Mouse (Mus musculus): ENCODE data around the gene Eif4ebp2. TPM values are rescaled to one million over a fixed set of nuclear protein-coding genes. Genes with fewer than 3 reads are reported as not detected.
A peak's percentile ranks its signal among the peaks of the same experiment; 100 is the strongest.

Gene Eif4ebp2
- polyA plus RNA-seq, 1 experiment from 2014 or later = 66.4 TPM

- no peak overlapping the region for H3K4me3 ChIP-seq
- 53% methylated on average over 2 of the region's 2 CpGs for WGBS
- H3K36me3 ChIP-seq = peaks cover 26% of the 10 kb centered on the region
- no peak overlapping the region for H3K4me2 ChIP-seq
- no peaks in the 10 kb centered on the region for H3K9me3 ChIP-seq
- H3K27ac ChIP-seq = 0 out of 2 replicates have a peak overlapping the region, but pooled peaks have one; percentile 2
- no peak overlapping the region for H3K9ac ChIP-seq
- peaks cover 5% of the 10 kb centered on the region for H3K27me3 ChIP-seq
- ATAC-seq (ENCODE audit: low FRiP score) = no peak
- peaks cover 18% of the 10 kb centered on the region for H3K4me1 ChIP-seq (replicated peaks)
Observed at GRCm38 (mm10) chr10:61426251-61426757, 26.2 kb downstream of the Eif4ebp2 start.

GRCm38 (mm10) chr10:61425047-61425446, 27.4 kb downstream of the Eif4ebp2 start:
- Histone ChIP-seq H3K27me3 (peaks cover 17% of the 10 kb centered on the region), H3K9ac (no peak overlapping the region), H3K36me3 (peaks cover 14% of the 10 kb centered on the region), H3K4me2 (no peak overlapping the region), H3K4me3 (no peak overlapping the region), H3K4me1 (replicated peaks) (peaks cover 18% of the 10 kb centered on the region), H3K9me3 (no peaks in the 10 kb centered on the region), H3K27ac (no peak overlapping the region)
- ATAC-seq (ENCODE audit: low FRiP score) = no peak
- 74% methylated on average over 2 of the region's 2 CpGs for WGBS

GRCm38 (mm10) chr10:61424500-61424899, 28.0 kb downstream of the Eif4ebp2 start:
- peak; percentile 29; the same call in 1 of the 2 replicates for ATAC-seq (ENCODE audit: low FRiP score)
- Histone ChIP-seq H3K36me3 (peaks cover 8% of the 10 kb centered on the region), H3K4me2 (peak overlapping the region; percentile 25; the same call in 1 of the 2 replicates), H3K9ac (peak overlapping the region; percentile 39; the same call in 1 of the 2 replicates), H3K27me3 (peaks cover 23% of the 10 kb centered on the region), H3K9me3 (no peaks in the 10 kb centered on the region), H3K4me1 (replicated peaks) (peaks cover 18% of the 10 kb centered on the region), H3K27ac (peak overlapping the region; percentile 64; the same call in 1 of the 2 replicates), H3K4me3 (no peak overlapping the region)
- WGBS = 28% methylated on average over 7 of the region's 7 CpGs

DNA sequence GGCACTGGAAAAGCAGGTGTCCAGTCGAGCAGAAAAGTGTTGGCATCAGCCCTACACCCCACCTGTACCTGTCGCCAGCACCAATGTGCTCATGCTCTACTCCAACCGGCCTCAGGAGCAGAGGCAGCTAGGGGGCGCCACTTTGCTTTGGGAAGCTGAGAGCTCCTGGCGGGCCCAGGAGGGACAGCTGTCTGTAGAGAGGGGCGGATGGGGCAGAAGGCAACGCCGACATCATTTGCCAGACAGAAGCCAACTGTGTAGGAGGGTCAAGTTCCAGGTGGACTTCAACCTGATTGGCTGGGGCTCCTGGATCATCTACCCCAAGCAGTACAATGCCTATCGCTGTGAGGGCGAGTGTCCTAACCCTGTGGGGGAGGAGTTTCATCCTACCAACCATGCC, 29.2 kb downstream of the Eif4ebp2 start:
- ATAC-seq (ENCODE audit: low FRiP score) = no peak
- WGBS = 70% methylated on average over 10 of the region's 10 CpGs
- Histone ChIP-seq H3K4me1 (replicated peaks) (peaks cover 20% of the 10 kb centered on the region), H3K9ac (no peak overlapping the region), H3K9me3 (no peaks in the 10 kb centered on the region), H3K36me3 (0 out of 2 replicates have a peak, but pooled peaks cover 6% of the 10 kb centered on the region), H3K4me3 (no peak overlapping the region), H3K4me2 (no peak overlapping the region), H3K27ac (no peak overlapping the region), H3K27me3 (peaks cover 35% of the 10 kb centered on the region)

GRCm38 (mm10) chr10:61422861-61423260, 29.6 kb downstream of the Eif4ebp2 start:
- Histone ChIP-seq H3K4me2 (no peak overlapping the region), H3K27ac (no peak overlapping the region), H3K9ac (no peak overlapping the region), H3K4me1 (replicated peaks) (peaks cover 24% of the 10 kb centered on the region), H3K36me3 (0 out of 2 replicates have a peak, but pooled peaks cover 4% of the 10 kb centered on the region), H3K4me3 (no peak overlapping the region), H3K9me3 (no peaks in the 10 kb centered on the region), H3K27me3 (peaks cover 39% of the 10 kb centered on the region)
- no peak for ATAC-seq (ENCODE audit: low FRiP score)
- 84% methylated on average over 12 of the region's 12 CpGs for WGBS

DNA sequence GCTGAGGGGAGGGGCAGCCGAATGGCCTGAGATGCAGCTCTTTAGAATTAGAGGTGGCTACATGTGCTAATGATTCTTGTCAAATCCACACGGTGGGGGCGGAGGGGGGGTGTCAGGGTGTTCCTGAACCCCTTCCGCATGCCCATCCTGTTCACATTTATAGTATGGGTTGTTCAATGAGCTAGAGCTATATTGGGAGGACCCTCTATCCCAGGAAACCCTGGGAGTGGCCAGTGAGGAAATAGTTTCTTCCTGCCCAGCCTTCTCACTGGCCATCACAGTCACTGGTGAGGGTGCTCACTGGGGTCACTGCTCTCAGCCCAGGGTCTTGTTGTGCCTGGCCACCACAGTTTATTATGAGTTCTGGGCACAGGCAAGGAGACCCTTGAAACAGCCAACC, 32.5 kb downstream of the Eif4ebp2 start:
- no peak overlapping the region for H3K4me2 ChIP-seq
- no peak overlapping the region for H3K4me3 ChIP-seq
- no peaks in the 10 kb centered on the region for H3K36me3 ChIP-seq
- no peak overlapping the region for H3K9ac ChIP-seq
- H3K27ac ChIP-seq = no peak overlapping the region
- H3K4me1 ChIP-seq (replicated peaks) = peaks cover 24% of the 10 kb centered on the region
- 68% methylated on average over 4 of the region's 4 CpGs for WGBS
- H3K27me3 ChIP-seq = peaks cover 68% of the 10 kb centered on the region
- H3K9me3 ChIP-seq = no peaks in the 10 kb centered on the region
- ATAC-seq (ENCODE audit: low FRiP score) = no peak

DNA sequence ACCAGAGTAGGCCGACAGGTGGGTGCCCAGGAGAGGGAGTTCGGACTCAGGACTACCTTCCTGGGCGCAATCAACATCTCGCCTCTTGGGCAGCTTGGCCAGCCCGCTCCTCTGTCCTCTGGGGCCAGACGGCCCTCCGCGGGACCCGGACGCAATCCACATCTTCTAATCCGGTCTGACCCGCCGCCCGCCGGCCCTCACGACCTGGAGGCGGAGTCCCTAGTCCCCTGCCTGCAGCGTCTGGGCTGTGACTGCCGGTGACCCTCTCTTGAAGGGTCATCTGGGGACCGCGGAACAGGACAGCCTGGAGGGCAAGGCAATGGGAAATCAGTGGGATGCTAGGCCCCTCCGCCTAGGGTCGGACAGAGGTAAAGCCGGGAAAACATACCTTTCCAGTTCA, 33.3 kb downstream of the Eif4ebp2 start:
- Histone ChIP-seq H3K36me3 (no peaks in the 10 kb centered on the region), H3K4me1 (replicated peaks) (peaks cover 15% of the 10 kb centered on the region), H3K4me3 (0 out of 2 replicates have a peak overlapping the region, but pooled peaks have one; percentile 7), H3K27ac (no peak overlapping the region), H3K9me3 (no peaks in the 10 kb centered on the region), H3K9ac (no peak overlapping the region), H3K4me2 (no peak overlapping the region), H3K27me3 (peaks cover 72% of the 10 kb centered on the region)
- WGBS = 4% methylated on average over 24 of the region's 24 CpGs
- no peak for ATAC-seq (ENCODE audit: low FRiP score)

- peak overlapping the region; percentile 69 for H3K9ac ChIP-seq
- H3K4me2 ChIP-seq = peak overlapping the region; percentile 79
- H3K27ac ChIP-seq = no peak overlapping the region
- peaks cover 72% of the 10 kb centered on the region for H3K27me3 ChIP-seq
- H3K4me1 ChIP-seq (replicated peaks) = peaks cover 15% of the 10 kb centered on the region
- peak overlapping the region; percentile 45 for H3K4me3 ChIP-seq
- peak; percentile 45; the same call in 1 of the 2 replicates for ATAC-seq (ENCODE audit: low FRiP score)
- WGBS = 2% methylated on average over 50 of the region's 50 CpGs
- no peaks in the 10 kb centered on the region for H3K9me3 ChIP-seq
- H3K36me3 ChIP-seq = no peaks in the 10 kb centered on the region
Observed at GRCm38 (mm10) chr10:61418131-61418900, 34.1 kb downstream of the Eif4ebp2 start.

- Histone ChIP-seq H3K27ac (no peak within 1 kb of the TSS), H3K9me3 (no peaks in the 10 kb centered on the region), H3K4me3 (peak within 1 kb of the TSS; percentile 45), H3K4me1 (replicated peaks) (peaks cover 15% of the 10 kb centered on the region), H3K36me3 (no peaks in the 10 kb centered on the region), H3K27me3 (peaks cover 69% of the 10 kb centered on the region), H3K4me2 (peak within 1 kb of the TSS; percentile 79), H3K9ac (peak within 1 kb of the TSS; percentile 69)
- peak; percentile 37; the same call in 1 of the 2 replicates for ATAC-seq (ENCODE audit: low FRiP score)
- 24% methylated on average over 10 of the region's 10 CpGs for WGBS
Observed at GRCm38 (mm10) chr10:61417672-61418071, 34.8 kb downstream of the Eif4ebp2 start, which contains the start of gene Nodal. Gene Nodal, plus strand, starts transcription at chr10:61417972.

GRCm38 (mm10) chr10:61417046-61417445, 35.4 kb downstream of the Eif4ebp2 start:
- WGBS = 29% methylated on average over 2 of the region's 2 CpGs
- ATAC-seq (ENCODE audit: low FRiP score) = no peak

GRCm38 (mm10) chr10:61416561-61416960, 35.9 kb downstream of the Eif4ebp2 start:
- no peak for ATAC-seq (ENCODE audit: low FRiP score)
- peaks cover 15% of the 10 kb centered on the region for H3K4me1 ChIP-seq (replicated peaks)
- H3K9ac ChIP-seq = no peak overlapping the region
- no peaks in the 10 kb centered on the region for H3K36me3 ChIP-seq
- H3K4me3 ChIP-seq = no peak overlapping the region
- H3K4me2 ChIP-seq = no peak overlapping the region
- H3K27ac ChIP-seq = no peak overlapping the region
- 31% methylated on average over 7 of the region's 7 CpGs for WGBS
- H3K9me3 ChIP-seq = no peaks in the 10 kb centered on the region
- peaks cover 69% of the 10 kb centered on the region for H3K27me3 ChIP-seq

More at GRCm38 (mm10) chr10:61417046-61417445, 35.4 kb downstream of the Eif4ebp2 start:
- Histone ChIP-seq H3K9me3 (no peaks in the 10 kb centered on the region), H3K27me3 (peaks cover 69% of the 10 kb centered on the region), H3K36me3 (no peaks in the 10 kb centered on the region), H3K4me1 (replicated peaks) (peaks cover 15% of the 10 kb centered on the region), H3K9ac (no peak overlapping the region), H3K4me3 (no peak overlapping the region), H3K4me2 (no peak overlapping the region), H3K27ac (no peak overlapping the region)

GRCm38 (mm10) chr10:61415890-61416289, 36.6 kb downstream of the Eif4ebp2 start:
- 13% methylated on average over 8 of the region's 8 CpGs for WGBS

More at GRCm38 (mm10) chr10:61415890-61416289, 36.6 kb downstream of the Eif4ebp2 start:
- Histone ChIP-seq H3K9me3 (no peaks in the 10 kb centered on the region), H3K27me3 (peaks cover 63% of the 10 kb centered on the region), H3K36me3 (no peaks in the 10 kb centered on the region), H3K4me1 (replicated peaks) (peaks cover 15% of the 10 kb centered on the region), H3K27ac (no peak overlapping the region), H3K9ac (no peak overlapping the region), H3K4me3 (no peak overlapping the region), H3K4me2 (no peak overlapping the region)
- ATAC-seq (ENCODE audit: low FRiP score) = no peak
